18 mouse cellular contexts compared by ENCODE assay signal in genomic region chr14:48130021-48130420, GRCm38 (mm10). TPM values are rescaled to one million over a fixed set of nuclear protein-coding genes. Genes with fewer than 3 reads are reported as not detected.
A peak's percentile ranks its signal among the peaks of the same experiment; 100 is the strongest.
DNase-seq lines count a peak whose midpoint lies in the region; ATAC-seq and TF ChIP-seq lines count a peak whose summit lies in the region.
"Had no signal": no experiment of that assay in that cellular context is flagged by ENCODE, and none has a peak within 500 bp of the region (broad histone marks: within the 10 kb centered on the region; RNA-seq: fewer than 3 reads in every experiment).

No protein-coding gene starts in this region.

- H3K4me3 ChIP-seq in heart, embryonic 12.5 days, result no peak overlapping the region
- H3K4me3 ChIP-seq in heart, embryonic 10.5 days, result no peak overlapping the region
- H3K4me3 ChIP-seq in hindbrain, postnatal 0 days (ENCODE audit: low read length), result no peak overlapping the region
- no peak overlapping the region for H3K4me3 ChIP-seq in hindbrain, embryonic 11.5 days (ENCODE audit: low read depth, low read length)
- no peak overlapping the region for H3K4me3 ChIP-seq in bone marrow macrophage, adult 2 months (ENCODE audit: insufficient read depth, low read length)
- H3K4me3 ChIP-seq in brown adipose tissue, adult 24 weeks (ENCODE audit: insufficient read depth, low read depth, low read length), result no peak overlapping the region
- H3K4me3 ChIP-seq: embryonic facial prominence, embryonic 13.5 days; forebrain, embryonic 12.5 days; heart, embryonic 15.5 days had no signal

- H3K4me2 ChIP-seq in heart, embryonic 12.5 days, result no peak overlapping the region
- no peak overlapping the region for H3K4me2 ChIP-seq in hindbrain, postnatal 0 days (ENCODE audit: low read depth, low read length)
- H3K4me2 ChIP-seq in hindbrain, embryonic 11.5 days (replicated peaks; ENCODE audit: low read depth, low read length), result no peak overlapping the region
- H3K4me2 ChIP-seq: embryonic facial prominence, embryonic 13.5 days; forebrain, embryonic 12.5 days; heart, embryonic 15.5 days had no signal

- no peak for DNase-seq in heart, embryonic 10.5 days (ENCODE audit: low spot score)
- no peak for DNase-seq in hindbrain, postnatal 0 days (ENCODE audit: low spot score)
- no peak for DNase-seq in hindbrain, embryonic 11.5 days (ENCODE audit: low spot score)
- no peak for DNase-seq in frontal cortex, postnatal 10 days (ENCODE audit: low spot score in 2 of 2)
- DNase-seq in cerebellum, adult 11-12 months, result no peak
- DNase-seq: adrenal gland, adult 2 months; adrenal gland, postnatal 25 days; cerebellum, adult 11 months; gastrocnemius, postnatal 25 days; kidney, adult 11 months had no signal

- no peak for ATAC-seq in heart, embryonic 12.5 days (ENCODE audit: insufficient number of reproducible peaks, low FRiP score)
- no peak for ATAC-seq in hindbrain, postnatal 0 days
- ATAC-seq in hindbrain, embryonic 11.5 days (ENCODE audit: low FRiP score), result no peak
- ATAC-seq: forebrain, embryonic 16.5 days; hindbrain, embryonic 16.5 days had no signal

- no peak for TF ChIP-seq POLR2A in bone marrow macrophage, adult 2 months (IDR thresholded peaks at IDR 0.05; ENCODE audit: borderline replicate concordance, low read depth, low read length)

- no peak overlapping the region for H3K9ac ChIP-seq in heart, embryonic 12.5 days
- H3K9ac ChIP-seq in hindbrain, postnatal 0 days (replicated peaks; ENCODE audit: low read length), result no peak overlapping the region
- H3K9ac ChIP-seq in hindbrain, embryonic 11.5 days (ENCODE audit: low read depth, low read length), result no peak overlapping the region
- H3K9ac ChIP-seq: embryonic facial prominence, embryonic 13.5 days; forebrain, embryonic 12.5 days; heart, embryonic 15.5 days had no signal

- TF ChIP-seq CTCF in hindbrain, postnatal 0 days (IDR thresholded peaks at IDR 0.05; ENCODE audit: low read depth), result no peak
- no peak for TF ChIP-seq CTCF in bone marrow macrophage, adult 2 months (IDR thresholded peaks at IDR 0.05; ENCODE audit: low read depth, low read length)

- no peaks in the 10 kb centered on the region for H3K36me3 ChIP-seq in heart, embryonic 12.5 days
- no peaks in the 10 kb centered on the region for H3K36me3 ChIP-seq in heart, embryonic 10.5 days
- no peaks in the 10 kb centered on the region for H3K36me3 ChIP-seq in hindbrain, postnatal 0 days (ENCODE audit: insufficient read depth, low read length)
- H3K36me3 ChIP-seq in hindbrain, embryonic 11.5 days (ENCODE audit: control insufficient read depth, insufficient read depth, low read length), result no peaks in the 10 kb centered on the region
- H3K36me3 ChIP-seq: embryonic facial prominence, embryonic 13.5 days; forebrain, embryonic 12.5 days; heart, embryonic 15.5 days had no signal

- H3K27ac ChIP-seq in heart, embryonic 12.5 days (ENCODE audit: poor library complexity, severe bottlenecking), result peak overlapping the region; percentile 12; the same call in 1 of the 2 replicates
- H3K27ac ChIP-seq in heart, embryonic 10.5 days, result no peak overlapping the region
- H3K27ac ChIP-seq in hindbrain, postnatal 0 days, result 0 out of 2 replicates have a peak overlapping the region, but pooled peaks have one; percentile 8
- H3K27ac ChIP-seq in hindbrain, embryonic 11.5 days (ENCODE audit: low read depth, low read length), result no peak overlapping the region
- H3K27ac ChIP-seq in bone marrow macrophage, adult 2 months (ENCODE audit: insufficient read depth, low read depth, low read length), result peak overlapping the region; percentile 30
- 0 out of 2 replicates have a peak overlapping the region, but pooled peaks have one; percentile 3 for H3K27ac ChIP-seq in brown adipose tissue, adult 24 weeks (replicated peaks; ENCODE audit: low read depth, low read length)
- H3K27ac ChIP-seq: embryonic facial prominence, embryonic 13.5 days; forebrain, embryonic 12.5 days; heart, embryonic 15.5 days had no signal

- peaks cover 37% of the 10 kb centered on the region for H3K27me3 ChIP-seq in heart, embryonic 12.5 days (replicated peaks)
- H3K27me3 ChIP-seq in heart, embryonic 10.5 days (ENCODE audit: insufficient read depth, poor library complexity, severe bottlenecking), result peaks cover 28% of the 10 kb centered on the region
- no peaks in the 10 kb centered on the region for H3K27me3 ChIP-seq in hindbrain, postnatal 0 days (ENCODE audit: insufficient read depth, low read length)
- H3K27me3 ChIP-seq in hindbrain, embryonic 11.5 days (ENCODE audit: control insufficient read depth, insufficient read depth, low read length), result no peaks in the 10 kb centered on the region

- H3K4me1 ChIP-seq in heart, embryonic 12.5 days (replicated peaks), result peaks cover 43% of the 10 kb centered on the region
- peaks cover 47% of the 10 kb centered on the region for H3K4me1 ChIP-seq in heart, embryonic 10.5 days
- H3K4me1 ChIP-seq in hindbrain, postnatal 0 days (ENCODE audit: insufficient read depth, low read length), result peaks cover 42% of the 10 kb centered on the region
- peaks cover 23% of the 10 kb centered on the region for H3K4me1 ChIP-seq in hindbrain, embryonic 11.5 days (replicated peaks; ENCODE audit: control insufficient read depth, insufficient read depth, low read length)
- H3K4me1 ChIP-seq in bone marrow macrophage, adult 2 months (ENCODE audit: control insufficient read depth, insufficient read depth, low read length), result peaks cover 50% of the 10 kb centered on the region
- H3K4me1 ChIP-seq in brown adipose tissue, adult 24 weeks (ENCODE audit: control insufficient read depth, insufficient read depth, insufficient read length, low read length), result peaks cover 47% of the 10 kb centered on the region

- H3K9me3 ChIP-seq in heart, embryonic 12.5 days (replicated peaks), result no peaks in the 10 kb centered on the region
- no peaks in the 10 kb centered on the region for H3K9me3 ChIP-seq in heart, embryonic 10.5 days
- no peaks in the 10 kb centered on the region for H3K9me3 ChIP-seq in hindbrain, postnatal 0 days (ENCODE audit: low read length)
- H3K9me3 ChIP-seq in hindbrain, embryonic 11.5 days (ENCODE audit: control insufficient read depth, low read length), result no peaks in the 10 kb centered on the region
- H3K9me3 ChIP-seq: embryonic facial prominence, embryonic 13.5 days; forebrain, embryonic 12.5 days; heart, embryonic 15.5 days had no signal

- WGBS in heart, embryonic 12.5 days, result 73% methylated on average over 6 of the region's 6 CpGs
- WGBS in heart, embryonic 10.5 days, result 77% methylated on average over 6 of the region's 6 CpGs
- WGBS in hindbrain, postnatal 0 days, result 80% methylated on average over 6 of the region's 6 CpGs
- WGBS in hindbrain, embryonic 11.5 days, result 92% methylated on average over 6 of the region's 6 CpGs

RNA-seq across cellular contexts. Expression of gene Peli2, which starts 9.4 kb away (rescaled TPM):
- polyA plus RNA-seq in heart, embryonic 12.5 days (2016; fragmentation: Nextera tagmentation; extraction: Ambion mirVana), result 3.5 and 4.3 TPM in 2 replicates
- polyA plus RNA-seq in heart, embryonic 10.5 days (2016; fragmentation: Nextera tagmentation; extraction: Ambion mirVana), result 3.1 and 5.0 TPM in 2 replicates
- total RNA-seq in hindbrain, postnatal 0 days (2014; rRNA removed), result 38.8 and 63.6 TPM in 2 replicates
- 15.1 and 16.5 TPM in 2 replicates for polyA plus RNA-seq in hindbrain, postnatal 0 days (2015; fragmentation: Nextera tagmentation; extraction: Ambion mirVana)
- polyA plus RNA-seq in hindbrain, embryonic 11.5 days (2014; fragmentation: Nextera tagmentation; extraction: Ambion mirVana), result 17.3 and 17.6 TPM in 2 replicates
- 24.3 and 26.3 TPM in 2 replicates for polyA plus RNA-seq in bone marrow macrophage, adult 2 months (2012; ENCODE audit: insufficient read depth, insufficient read length, missing spikeins)
- 18.2 and 23.7 TPM in 2 replicates for polyA plus RNA-seq in brown adipose tissue, adult 24 weeks (2012; ENCODE audit: insufficient read depth, insufficient read length, missing spikeins)

Comparison
In these comparisons a context has a peak if more than half of its experiments do, and no peak if none do; other contexts are left out.
1. H3K27ac ChIP-seq: peak in heart, embryonic 12.5 days (single experiment), hindbrain, postnatal 0 days (single experiment), bone marrow macrophage, adult 2 months (single experiment) and brown adipose tissue, adult 24 weeks (single experiment); none in heart, embryonic 10.5 days (single experiment) and hindbrain, embryonic 11.5 days (single experiment).